Mouse (Mus musculus): ENCODE measurements around the gene Casq1. TPM values are rescaled to one million over a fixed set of nuclear protein-coding genes. Genes with fewer than 3 reads are reported as not detected.
A peak's percentile ranks its signal among the peaks of the same experiment; 100 is the strongest.

The Casq1 gene
- polyA plus RNA-seq, 2 experiments, result 14.9 to 17.8 TPM

- peaks cover 32% of the 10 kb centered on the region for H3K36me3 ChIP-seq (ENCODE audit: control insufficient read depth, insufficient read depth, low read length)
- ATAC-seq (ENCODE audit: low FRiP score, low read depth) (no peak), DNase-seq (ENCODE audit: low spot score) (no peak)
- H3K4me1 ChIP-seq (ENCODE audit: control insufficient read depth, insufficient read depth, low read length), result no peaks in the 10 kb centered on the region
- no peak overlapping the region for H3K27ac ChIP-seq (replicated peaks; ENCODE audit: low read depth, low read length)
- WGBS, result 79% methylated on average over 6 of the region's 6 CpGs
- no peak overlapping the region for H3K9ac ChIP-seq (ENCODE audit: low read depth, low read length, severe bottlenecking)
- TF ChIP-seq POLR2A (IDR thresholded peaks at IDR 0.05; ENCODE audit: borderline replicate concordance, extremely low read depth, insufficient read depth, insufficient read length), result no peak
- H3K9me3 ChIP-seq (ENCODE audit: control insufficient read depth, low read length), result no peaks in the 10 kb centered on the region
- H3K4me3 ChIP-seq (replicated peaks; ENCODE audit: low read length), result no peak overlapping the region
- no peaks in the 10 kb centered on the region for H3K27me3 ChIP-seq (ENCODE audit: control insufficient read depth, insufficient read depth, low read length)
- no peak overlapping the region for H3K4me2 ChIP-seq (replicated peaks; ENCODE audit: low read depth, low read length, severe bottlenecking)
These were observed 56.7 kb downstream of the Casq1 start for GRCm38 (mm10) chr1:172162959-172163358.

GRCm38 (mm10) chr1:172162009-172162408 lies 57.7 kb downstream of the Casq1 start:
- 95% methylated on average over 1 of the region's 1 CpGs for WGBS
- no peak for ATAC-seq (ENCODE audit: low FRiP score, low read depth)

GRCm38 (mm10) chr1:172160508-172160907 lies 59.2 kb downstream of the Casq1 start:
- TF ChIP-seq POLR2A (IDR thresholded peaks at IDR 0.05; ENCODE audit: borderline replicate concordance, extremely low read depth, insufficient read depth, insufficient read length), result no peak
- no peaks in the 10 kb centered on the region for H3K27me3 ChIP-seq (ENCODE audit: control insufficient read depth, insufficient read depth, low read length)
- H3K9me3 ChIP-seq (ENCODE audit: control insufficient read depth, low read length), result no peaks in the 10 kb centered on the region
- no peak overlapping the region for H3K9ac ChIP-seq (ENCODE audit: low read depth, low read length, severe bottlenecking)
- H3K4me2 ChIP-seq (replicated peaks; ENCODE audit: low read depth, low read length, severe bottlenecking), result no peak overlapping the region
- no peak for DNase-seq (ENCODE audit: low spot score)
- ATAC-seq (ENCODE audit: low FRiP score, low read depth), result no peak
- H3K4me3 ChIP-seq (replicated peaks; ENCODE audit: low read length), result no peak overlapping the region
- peaks cover 21% of the 10 kb centered on the region for H3K36me3 ChIP-seq (ENCODE audit: control insufficient read depth, insufficient read depth, low read length)
- no peak overlapping the region for H3K27ac ChIP-seq (replicated peaks; ENCODE audit: low read depth, low read length)
- H3K4me1 ChIP-seq (ENCODE audit: control insufficient read depth, insufficient read depth, low read length), result no peaks in the 10 kb centered on the region

More at GRCm38 (mm10) chr1:172162009-172162408, 57.7 kb downstream of the Casq1 start:
- Histone ChIP-seq H3K9me3 (ENCODE audit: control insufficient read depth, low read length) (no peaks in the 10 kb centered on the region), H3K4me2 (replicated peaks; ENCODE audit: low read depth, low read length, severe bottlenecking) (no peak overlapping the region), H3K9ac (ENCODE audit: low read depth, low read length, severe bottlenecking) (no peak overlapping the region), H3K4me3 (replicated peaks; ENCODE audit: low read length) (no peak overlapping the region), H3K27ac (replicated peaks; ENCODE audit: low read depth, low read length) (no peak overlapping the region), H3K27me3 (ENCODE audit: control insufficient read depth, insufficient read depth, low read length) (no peaks in the 10 kb centered on the region), H3K4me1 (ENCODE audit: control insufficient read depth, insufficient read depth, low read length) (no peaks in the 10 kb centered on the region), H3K36me3 (ENCODE audit: control insufficient read depth, insufficient read depth, low read length) (peaks cover 23% of the 10 kb centered on the region)
- peak; percentile 30 for DNase-seq (ENCODE audit: low spot score)
- no peak for TF ChIP-seq POLR2A (IDR thresholded peaks at IDR 0.05; ENCODE audit: borderline replicate concordance, extremely low read depth, insufficient read depth, insufficient read length)

- Histone ChIP-seq H3K9me3 (ENCODE audit: control insufficient read depth, low read length) (no peaks in the 10 kb centered on the region), H3K9ac (ENCODE audit: low read depth, low read length, severe bottlenecking) (no peak overlapping the region), H3K36me3 (ENCODE audit: control insufficient read depth, insufficient read depth, low read length) (peaks cover 21% of the 10 kb centered on the region), H3K27ac (replicated peaks; ENCODE audit: low read depth, low read length) (no peak overlapping the region), H3K4me3 (replicated peaks; ENCODE audit: low read length) (no peak overlapping the region), H3K27me3 (ENCODE audit: control insufficient read depth, insufficient read depth, low read length) (no peaks in the 10 kb centered on the region), H3K4me1 (ENCODE audit: control insufficient read depth, insufficient read depth, low read length) (no peaks in the 10 kb centered on the region), H3K4me2 (replicated peaks; ENCODE audit: low read depth, low read length, severe bottlenecking) (no peak overlapping the region)
- no peak for TF ChIP-seq POLR2A (IDR thresholded peaks at IDR 0.05; ENCODE audit: borderline replicate concordance, extremely low read depth, insufficient read depth, insufficient read length)
- no peak for ATAC-seq (ENCODE audit: low FRiP score, low read depth)
- no peak for DNase-seq (ENCODE audit: low spot score)
- WGBS, result 75% methylated on average over 4 of the region's 4 CpGs
These were observed 59.7 kb downstream of the Casq1 start for GRCm38 (mm10) chr1:172159970-172160369.

Other genes starting within 250 kb of the Casq1 start
- gene Vangl2, start 191.4 kb downstream of the Casq1 start, polyA plus RNA-seq (2012; rRNA removed), result 29.4 and 35.6 TPM in 2 replicates
- gene Vangl2, start 191.4 kb downstream of the Casq1 start, polyA plus RNA-seq (2014; fragmentation: Nextera tagmentation; extraction: Ambion mirVana), result 15.6 and 19.1 TPM in 2 replicates
- 0.25 and 0.41 TPM in 2 replicates for gene Nhlh1, start 162.3 kb downstream of the Casq1 start, polyA plus RNA-seq (2012; rRNA removed)
- gene Nhlh1, start 162.3 kb downstream of the Casq1 start, polyA plus RNA-seq (2014; fragmentation: Nextera tagmentation; extraction: Ambion mirVana), result not detected in 2 replicates
- 187 and 191 TPM in 2 replicates for gene Copa, start 137.3 kb downstream of the Casq1 start, polyA plus RNA-seq (2012; rRNA removed)
- gene Copa, start 137.3 kb downstream of the Casq1 start, polyA plus RNA-seq (2014; fragmentation: Nextera tagmentation; extraction: Ambion mirVana), result 230 and 247 TPM in 2 replicates
- gene Ncstn, start 137.1 kb downstream of the Casq1 start, polyA plus RNA-seq (2012; rRNA removed), result 137 and 161 TPM in 2 replicates
- gene Ncstn, start 137.1 kb downstream of the Casq1 start, polyA plus RNA-seq (2014; fragmentation: Nextera tagmentation; extraction: Ambion mirVana), result 98.4 and 103 TPM in 2 replicates
- 100 and 115 TPM in 2 replicates for gene Pex19, start 93.1 kb downstream of the Casq1 start, polyA plus RNA-seq (2012; rRNA removed)
- 129 and 135 TPM in 2 replicates for gene Pex19, start 93.1 kb downstream of the Casq1 start, polyA plus RNA-seq (2014; fragmentation: Nextera tagmentation; extraction: Ambion mirVana)
- gene Dcaf8, start 71.8 kb downstream of the Casq1 start, polyA plus RNA-seq (2012; rRNA removed), result 120 TPM in 2 replicates
- 121 and 131 TPM in 2 replicates for gene Dcaf8, start 71.8 kb downstream of the Casq1 start, polyA plus RNA-seq (2014; fragmentation: Nextera tagmentation; extraction: Ambion mirVana)
- gene Pea15a, start 13.1 kb downstream of the Casq1 start, polyA plus RNA-seq (2012; rRNA removed), result 106 and 108 TPM in 2 replicates
- 119 and 122 TPM in 2 replicates for gene Pea15a, start 13.1 kb downstream of the Casq1 start, polyA plus RNA-seq (2014; fragmentation: Nextera tagmentation; extraction: Ambion mirVana)
- 0.03 TPM in 1 of 2 replicates, not detected in the other for gene Atp1a4, start 38.5 kb upstream of the Casq1 start, polyA plus RNA-seq (2012; rRNA removed)
- gene Atp1a4, start 38.5 kb upstream of the Casq1 start, polyA plus RNA-seq (2014; fragmentation: Nextera tagmentation; extraction: Ambion mirVana), result not detected in 2 replicates
- 71.4 and 86.4 TPM in 2 replicates for gene Igsf8, start 41.8 kb upstream of the Casq1 start, polyA plus RNA-seq (2012; rRNA removed)
- gene Igsf8, start 41.8 kb upstream of the Casq1 start, polyA plus RNA-seq (2014; fragmentation: Nextera tagmentation; extraction: Ambion mirVana), result 49.8 and 50.1 TPM in 2 replicates
- gene Atp1a2, start 78.2 kb upstream of the Casq1 start, polyA plus RNA-seq (2012; rRNA removed), result 11.3 and 13.5 TPM in 2 replicates
- 1.7 and 1.8 TPM in 2 replicates for gene Atp1a2, start 78.2 kb upstream of the Casq1 start, polyA plus RNA-seq (2014; fragmentation: Nextera tagmentation; extraction: Ambion mirVana)
- 0.01 and 0.08 TPM in 2 replicates for gene Kcnj9, start 109.5 kb upstream of the Casq1 start, polyA plus RNA-seq (2012; rRNA removed)
- not detected in 2 replicates for gene Kcnj9, start 109.5 kb upstream of the Casq1 start, polyA plus RNA-seq (2014; fragmentation: Nextera tagmentation; extraction: Ambion mirVana)
- gene Kcnj10, start 121.3 kb upstream of the Casq1 start, polyA plus RNA-seq (2012; rRNA removed), result 0.14 and 0.18 TPM in 2 replicates
- gene Kcnj10, start 121.3 kb upstream of the Casq1 start, polyA plus RNA-seq (2014; fragmentation: Nextera tagmentation; extraction: Ambion mirVana), result 0.03 and 0.12 TPM in 2 replicates
- gene Pigm, start 156.7 kb upstream of the Casq1 start, polyA plus RNA-seq (2012; rRNA removed), result 9.6 and 11.8 TPM in 2 replicates
- 6.7 and 7.6 TPM in 2 replicates for gene Pigm, start 156.7 kb upstream of the Casq1 start, polyA plus RNA-seq (2014; fragmentation: Nextera tagmentation; extraction: Ambion mirVana)

All from limb, embryonic 14.5 days (tissue).